Mouse (Mus musculus) bone marrow, adult 2 months (tissue): Measurements from ENCODE around the gene Snx9. TPM values are rescaled to one million over a fixed set of nuclear protein-coding genes. Genes with fewer than 3 reads are reported as not detected.

Experiments used
- H3K27ac ChIP-seq: fragments of 200-500 bp; 2 replicates; pipeline ENCODE4 v1.5.1; 2012; ENCODE audit warnings: low read depth, mild to moderate bottlenecking, control low read depth, inconsistent platforms, low read length; ENCODE audit not compliant: control insufficient read depth, poor library complexity, insufficient read depth
- H3K4me1 ChIP-seq: fragments of 200-500 bp; 2 replicates; pipeline ENCODE4 v1.6.1; 2011; ENCODE audit warnings: low read length; ENCODE audit not compliant: control insufficient read depth, insufficient read depth
- H3K4me3 ChIP-seq: fragments of 200-500 bp; replicated peaks from 2 replicates; pipeline ENCODE3; 2011; ENCODE audit warnings: mild to moderate bottlenecking, low read depth, low read length, control low read depth; ENCODE audit not compliant: control insufficient read depth
- CTCF ChIP-seq: fragments of 200-500 bp; IDR thresholded peaks from 2 replicates; pipeline ENCODE4 v1.5.1; 2011; ENCODE audit warnings: low read length, control low read depth; ENCODE audit not compliant: control insufficient read depth, insufficient read depth
- POLR2A ChIP-seq: fragments of 200-500 bp; IDR thresholded peaks from 2 replicates; pipeline ENCODE4 v1.6.1; 2011; ENCODE audit warnings: low read depth, mild to moderate bottlenecking, control low read depth, low read length, borderline replicate concordance; ENCODE audit not compliant: control insufficient read depth
- WGBS: fragments of 180-500 bp; shearing (Covaris S2); methylation state at CpG from one replicate; pipeline ENCODE4 v1.1.7; 2018; 5-methylcytosine and 5-hydroxymethylcytosine counted together
- polyA plus RNA-seq: library from polyadenylated mRNA; stranded (reverse); fragments of >200 nt; gene quantifications from 2 replicates; pipeline ENCODE4 v1.2.4, GENCODE M21; 2011; ENCODE audit warnings: low replicate concordance; ENCODE audit not compliant: missing spikeins, insufficient read depth, insufficient read length

The Snx9 gene
- polyA plus RNA-seq, 1 experiment, result 16.6 TPM

DNA sequence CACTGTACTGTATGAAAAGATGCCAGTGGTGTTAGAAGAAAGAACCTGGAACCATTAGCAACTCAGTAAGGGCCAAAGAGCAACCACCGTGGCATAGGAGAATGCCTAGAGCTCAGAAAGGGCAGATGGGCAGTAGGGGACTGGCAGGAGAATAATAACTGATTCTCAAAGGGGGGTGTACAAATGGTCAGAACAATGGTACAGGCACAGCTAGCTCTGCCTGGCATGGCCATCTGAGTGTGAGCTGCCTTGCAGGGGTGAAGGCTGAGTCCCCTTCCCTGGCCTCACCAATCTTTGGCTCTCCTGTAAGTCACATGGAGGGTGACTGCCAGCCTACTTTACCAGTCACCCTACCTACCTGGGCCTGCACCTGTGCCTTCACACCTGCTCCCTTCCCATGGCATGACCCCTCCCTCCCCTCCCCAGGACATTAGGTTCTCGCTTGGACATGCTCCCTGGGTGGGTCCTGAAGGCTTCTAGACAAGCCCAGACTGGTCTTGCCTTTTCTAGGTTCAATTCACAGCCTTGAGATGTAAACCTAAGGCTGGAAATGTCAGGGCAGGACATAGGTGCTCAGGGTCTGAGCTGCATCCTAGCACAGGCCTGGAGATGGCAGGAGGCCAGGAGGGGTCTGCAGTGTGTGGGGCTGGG, 115.3 kb downstream of the Snx9 start:
- Histone ChIP-seq H3K4me1 (no peaks in the 10 kb centered on the region), H3K27ac (no peak overlapping the region), H3K4me3 (no peak overlapping the region)
- TF ChIP-seq CTCF (no peak), POLR2A (no peak)
- 71% methylated on average over 2 of the region's 2 CpGs for WGBS

GRCm38 (mm10) chr17:5957097-5957496, 116.0 kb downstream of the Snx9 start:
- no peak for TF ChIP-seq POLR2A
- no peak for TF ChIP-seq CTCF
- H3K4me3 ChIP-seq, result no peak overlapping the region
- no peaks in the 10 kb centered on the region for H3K4me1 ChIP-seq
- 53% methylated on average over 3 of the region's 3 CpGs for WGBS
- no peak overlapping the region for H3K27ac ChIP-seq

- TF ChIP-seq CTCF (no peak), POLR2A (no peak)
- Histone ChIP-seq H3K4me3 (no peak overlapping the region), H3K27ac (no peak overlapping the region), H3K4me1 (no peaks in the 10 kb centered on the region)
- 73% methylated on average over 5 of the region's 5 CpGs for WGBS
Observed at GRCm38 (mm10) chr17:5958229-5958628, 117.1 kb downstream of the Snx9 start.

GRCm38 (mm10) chr17:5958636-5959035, 117.5 kb downstream of the Snx9 start:
- TF ChIP-seq POLR2A (no peak), CTCF (no peak)
- 89% methylated on average over 10 of the region's 10 CpGs for WGBS
- Histone ChIP-seq H3K4me1 (no peaks in the 10 kb centered on the region), H3K4me3 (no peak overlapping the region), H3K27ac (no peak overlapping the region)

DNA sequence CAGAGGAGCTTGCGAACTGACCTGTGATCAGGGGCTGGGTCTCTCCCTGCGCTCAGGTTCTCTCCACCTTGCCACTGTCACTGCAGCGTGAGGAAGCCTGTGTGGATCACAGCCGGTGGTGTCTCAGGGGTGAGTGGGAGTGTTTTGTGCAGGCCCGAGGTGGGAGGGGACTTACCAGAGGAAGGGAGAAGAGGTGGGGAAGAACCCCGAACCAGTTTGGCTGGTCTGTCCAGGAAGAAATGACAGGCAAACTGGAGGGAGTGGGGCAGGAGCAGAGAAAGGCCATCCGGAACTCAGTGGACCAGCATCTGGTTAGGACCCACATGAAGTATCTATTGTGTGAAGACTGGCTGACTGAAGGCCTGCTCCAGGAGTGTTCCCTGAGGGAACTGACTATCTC, 118.0 kb downstream of the Snx9 start:
- Histone ChIP-seq H3K4me3 (no peak overlapping the region), H3K4me1 (no peaks in the 10 kb centered on the region), H3K27ac (no peak overlapping the region)
- no peak for TF ChIP-seq CTCF
- no peak for TF ChIP-seq POLR2A
- WGBS, result 80% methylated on average over 7 of the region's 7 CpGs

GRCm38 (mm10) chr17:5959802-5960201, 118.7 kb downstream of the Snx9 start:
- Histone ChIP-seq H3K4me1 (no peaks in the 10 kb centered on the region), H3K4me3 (no peak overlapping the region), H3K27ac (no peak overlapping the region)
- TF ChIP-seq POLR2A (no peak), CTCF (no peak)
- 82% methylated on average over 9 of the region's 9 CpGs for WGBS

- no peak for TF ChIP-seq POLR2A
- TF ChIP-seq CTCF, result no peak
- Histone ChIP-seq H3K4me3 (no peak overlapping the region), H3K4me1 (no peaks in the 10 kb centered on the region), H3K27ac (no peak overlapping the region)
- 83% methylated on average over 8 of the region's 8 CpGs for WGBS
Observed at GRCm38 (mm10) chr17:5963766-5964165, 122.6 kb downstream of the Snx9 start.

- TF ChIP-seq POLR2A (no peak), CTCF (no peak)
- Histone ChIP-seq H3K27ac (no peak overlapping the region), H3K4me1 (no peaks in the 10 kb centered on the region), H3K4me3 (no peak overlapping the region)
- 81% methylated on average over 9 of the region's 9 CpGs for WGBS
Observed at GRCm38 (mm10) chr17:5965084-5965781, 124.1 kb downstream of the Snx9 start.
